ENCODE assay signal across 12 mouse cellular contexts in the genomic region with DNA sequence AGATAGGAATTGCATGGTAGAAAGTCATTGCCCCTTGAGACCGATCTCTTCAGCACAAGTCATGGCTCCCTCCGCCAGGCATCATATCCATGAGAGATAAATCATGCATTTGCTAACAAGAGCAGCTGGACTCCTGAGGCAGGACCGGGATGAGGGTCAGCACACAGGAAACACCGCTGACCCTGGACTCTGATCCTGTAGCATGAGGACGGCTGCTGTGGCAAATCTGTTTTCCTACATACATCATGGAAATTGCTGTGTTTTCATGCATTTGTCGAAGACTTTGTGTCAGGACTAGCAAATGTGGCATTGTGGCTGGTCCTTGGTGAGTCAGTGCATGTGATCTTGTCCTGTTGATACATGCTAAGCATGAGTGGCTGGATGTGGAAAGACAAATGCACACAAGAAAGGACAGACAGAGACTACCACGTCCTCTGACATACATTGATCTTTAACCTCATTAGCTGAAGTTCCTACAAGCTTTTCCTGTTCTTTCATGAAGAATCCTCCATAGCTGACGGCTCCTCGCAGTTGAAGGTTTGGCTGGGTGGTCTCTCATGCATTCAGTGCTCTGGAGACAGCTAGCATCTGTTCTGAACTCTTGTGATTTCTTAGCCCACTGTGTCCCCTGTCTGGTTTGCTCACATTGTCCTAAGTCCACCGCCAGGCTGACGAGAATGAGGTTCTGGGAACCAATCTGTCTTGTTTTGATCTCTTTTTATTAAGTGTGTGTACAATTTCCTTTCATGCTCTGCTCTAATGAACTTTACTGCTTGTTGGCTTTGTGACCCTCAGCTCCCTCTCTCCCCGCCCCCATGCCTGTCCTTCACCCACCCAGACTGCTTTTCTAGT.
DNase-seq lines count a peak whose midpoint lies in the region; ATAC-seq and TF ChIP-seq lines count a peak whose summit lies in the region.
"Had no signal": no experiment of that assay in that cellular context is flagged by ENCODE, and none has a peak within 500 bp of the region (broad histone marks: within the 10 kb centered on the region; RNA-seq: fewer than 3 reads in every experiment).

No protein-coding gene starts in this region.

- no peaks in the 10 kb centered on the region for H3K27me3 ChIP-seq in stomach, embryonic 14.5 days (ENCODE audit: control insufficient read depth, insufficient read depth, low read length)
- H3K27me3 ChIP-seq in stomach, postnatal 0 days (ENCODE audit: control insufficient read depth, insufficient read depth, low read length): no peaks in the 10 kb centered on the region
- H3K27me3 ChIP-seq in limb, embryonic 13.5 days: no peaks in the 10 kb centered on the region
- H3K27me3 ChIP-seq: embryonic facial prominence, embryonic 12.5 days; megakaryocyte, embryonic 14.5 days; stomach, embryonic 15.5 days had no signal

- no peaks in the 10 kb centered on the region for H3K9me3 ChIP-seq in stomach, embryonic 14.5 days (ENCODE audit: control insufficient read depth, low read depth, low read length)
- H3K9me3 ChIP-seq in stomach, postnatal 0 days (ENCODE audit: control insufficient read depth, low read length): no peaks in the 10 kb centered on the region
- H3K9me3 ChIP-seq in limb, embryonic 13.5 days: no peaks in the 10 kb centered on the region
- H3K9me3 ChIP-seq: embryonic facial prominence, embryonic 12.5 days; stomach, embryonic 15.5 days had no signal

- 35% methylated on average over 12 of the region's 12 CpGs for WGBS in stomach, embryonic 14.5 days
- WGBS in stomach, postnatal 0 days: 44% methylated on average over 12 of the region's 12 CpGs
- 18% methylated on average over 12 of the region's 12 CpGs for WGBS in limb, embryonic 13.5 days

- DNase-seq in stomach, postnatal 0 days (ENCODE audit: low spot score): no peak
- DNase-seq in kidney, adult 9 months: peak; percentile 19
- DNase-seq in urinary bladder, postnatal 25 days (ENCODE audit: low spot score): no peak
- DNase-seq in spleen, adult 18-20 months: no peak
- no peak for DNase-seq in MN1 (ENCODE audit: low spot score)

- H3K36me3 ChIP-seq in stomach, embryonic 14.5 days (ENCODE audit: control insufficient read depth, insufficient read depth, low read length): no peaks in the 10 kb centered on the region
- H3K36me3 ChIP-seq in stomach, postnatal 0 days (ENCODE audit: control insufficient read depth, insufficient read depth, low read length): no peaks in the 10 kb centered on the region
- H3K36me3 ChIP-seq in limb, embryonic 13.5 days: no peaks in the 10 kb centered on the region
- H3K36me3 ChIP-seq: embryonic facial prominence, embryonic 12.5 days; stomach, embryonic 15.5 days had no signal

- H3K4me1 ChIP-seq in stomach, embryonic 14.5 days (ENCODE audit: control insufficient read depth, insufficient read depth, low read length): peaks cover 12% of the 10 kb centered on the region
- no peaks in the 10 kb centered on the region for H3K4me1 ChIP-seq in stomach, postnatal 0 days (replicated peaks; ENCODE audit: control insufficient read depth, insufficient read depth)
- H3K4me1 ChIP-seq in limb, embryonic 13.5 days: peaks cover 23% of the 10 kb centered on the region
- H3K4me1 ChIP-seq: megakaryocyte, embryonic 14.5 days had no signal

- no peak for TF ChIP-seq CTCF in stomach, postnatal 0 days (IDR thresholded peaks at IDR 0.05; ENCODE audit: low read depth)

- H3K27ac ChIP-seq in stomach, embryonic 14.5 days (ENCODE audit: low read length): peak overlapping the region; percentile 49; the same call in 1 of the 2 replicates
- H3K27ac ChIP-seq in stomach, postnatal 0 days (replicated peaks): no peak overlapping the region
- peak overlapping the region; percentile 22; the same call in 1 of the 2 replicates for H3K27ac ChIP-seq in limb, embryonic 13.5 days
- H3K27ac ChIP-seq: embryonic facial prominence, embryonic 12.5 days; stomach, embryonic 15.5 days had no signal

- H3K9ac ChIP-seq in stomach, embryonic 14.5 days (replicated peaks; ENCODE audit: low read depth, low read length): no peak overlapping the region
- no peak overlapping the region for H3K9ac ChIP-seq in stomach, postnatal 0 days (ENCODE audit: low read length)
- H3K9ac ChIP-seq in limb, embryonic 13.5 days: no peak overlapping the region
- H3K9ac ChIP-seq: embryonic facial prominence, embryonic 12.5 days; stomach, embryonic 15.5 days had no signal

- ATAC-seq in stomach, embryonic 14.5 days (ENCODE audit: insufficient number of reproducible peaks, insufficient read depth, low FRiP score, low read depth): no peak; the same call in 1 of the 2 replicates
- ATAC-seq in stomach, postnatal 0 days (ENCODE audit: low FRiP score, low TSS enrichment): no peak
- peak; percentile 36; the same call in 1 of the 2 replicates for ATAC-seq in limb, embryonic 13.5 days (ENCODE audit: low FRiP score, low read depth)
- ATAC-seq: activated CD4-positive, CD25-positive, alpha-beta regulatory T cell, adult 4 months; intestine, embryonic 16.5 days had no signal

- no peak for TF ChIP-seq EP300 in stomach, postnatal 0 days (optimal IDR thresholded peaks at IDR 0.05)

- H3K4me2 ChIP-seq in stomach, embryonic 14.5 days (replicated peaks; ENCODE audit: low read depth, low read length): no peak overlapping the region
- H3K4me2 ChIP-seq in stomach, postnatal 0 days (replicated peaks; ENCODE audit: low read depth): no peak overlapping the region
- H3K4me2 ChIP-seq in limb, embryonic 13.5 days (replicated peaks): peak overlapping the region; percentile 51
- H3K4me2 ChIP-seq: embryonic facial prominence, embryonic 12.5 days; stomach, embryonic 15.5 days had no signal

- H3K4me3 ChIP-seq in stomach, embryonic 14.5 days (ENCODE audit: low read depth, low read length): no peak overlapping the region
- no peak overlapping the region for H3K4me3 ChIP-seq in stomach, postnatal 0 days (ENCODE audit: low read depth, low read length)
- no peak overlapping the region for H3K4me3 ChIP-seq in limb, embryonic 13.5 days
- H3K4me3 ChIP-seq: embryonic facial prominence, embryonic 12.5 days; megakaryocyte, embryonic 14.5 days; stomach, embryonic 15.5 days had no signal
